Mouse (Mus musculus) spleen, adult 2 months (tissue): ENCODE measurements around the gene Diexf. TPM values are rescaled to one million over a fixed set of nuclear protein-coding genes. Genes with fewer than 3 reads are reported as not detected.

ENCODE experiments used
- DNase-seq, 2 experiments: peaks; one replicate each; pipeline versions ENCODE4 v3.0.0 to v3.0.0-alpha.2; 2012 to 2021; ENCODE audit warnings: low spot score in 2 of 2, low read depth in 1 of 2
- H3K27ac ChIP-seq: fragments of 200-500 bp; 2 replicates; pipeline ENCODE4 v1.5.1; 2012; ENCODE audit warnings: low read length, inconsistent platforms; ENCODE audit not compliant: insufficient read depth
- H3K27me3 ChIP-seq: fragments of 200-500 bp; 2 replicates; pipeline ENCODE4 v1.6.1; 2012; ENCODE audit warnings: mild to moderate bottlenecking, moderate library complexity, low read length, inconsistent platforms; ENCODE audit not compliant: control insufficient read depth, insufficient read depth
- H3K36me3 ChIP-seq: fragments of 200-500 bp; 2 replicates; pipeline ENCODE4 v1.6.1; 2012; ENCODE audit warnings: mild to moderate bottlenecking, low read length, inconsistent platforms; ENCODE audit not compliant: control insufficient read depth, insufficient read depth
- H3K4me1 ChIP-seq: fragments of 200-500 bp; 2 replicates; pipeline ENCODE4 v1.6.1; 2011; ENCODE audit warnings: inconsistent platforms; ENCODE audit not compliant: control insufficient read depth, insufficient read depth, insufficient read length
- H3K4me3 ChIP-seq: fragments of 200-500 bp; 2 replicates; pipeline ENCODE4 v1.5.1; 2011; ENCODE audit warnings: mild to moderate bottlenecking, inconsistent platforms; ENCODE audit not compliant: insufficient read depth, insufficient read length; ENCODE audit errors: extremely low read depth
- CTCF ChIP-seq: fragments of 200-500 bp; IDR thresholded peaks from 2 replicates; pipeline ENCODE4 v1.5.1; 2011; ENCODE audit warnings: mild to moderate bottlenecking, inconsistent platforms; ENCODE audit not compliant: insufficient read depth, insufficient read length, insufficient replicate concordance; ENCODE audit errors: extremely low read depth
- POLR2A ChIP-seq: fragments of 200-500 bp; IDR thresholded peaks from 2 replicates; pipeline ENCODE4 v1.6.1; 2011; ENCODE audit warnings: low read depth, low read length, inconsistent platforms
- WGBS: fragments of 180-500 bp; shearing (Covaris S2); methylation state at CpG from one replicate; pipeline ENCODE4 v1.1.7; 2018; 5-methylcytosine and 5-hydroxymethylcytosine counted together
- polyA plus RNA-seq: library from polyadenylated mRNA; depleted of rRNA; stranded (reverse); fragments of >200 nt; gene quantifications from 2 replicates; pipeline ENCODE4 v1.2.3, GENCODE M21; 2012

Gene Diexf
- polyA plus RNA-seq, 1 experiment: 17.1 TPM

- peak overlapping the region; percentile 24; the same call in 1 of the 2 replicates for H3K27ac ChIP-seq
- H3K4me3 ChIP-seq: peak overlapping the region; percentile 4; the same call in 1 of the 2 replicates
- H3K36me3 ChIP-seq: peaks cover 8% of the 10 kb centered on the region
- WGBS: 55% methylated on average over 11 of the region's 11 CpGs
- TF ChIP-seq POLR2A (no peak), CTCF (no peak)
- no peaks in the 10 kb centered on the region for H3K27me3 ChIP-seq
- DNase-seq: peak in 1 of 2 experiments; percentile 9
- H3K4me1 ChIP-seq: peaks cover 2% of the 10 kb centered on the region; the same call in 1 of the 2 replicates
These were observed 369 bp upstream of the Diexf start for GRCm38 (mm10) chr1:193130456-193130825.

DNA sequence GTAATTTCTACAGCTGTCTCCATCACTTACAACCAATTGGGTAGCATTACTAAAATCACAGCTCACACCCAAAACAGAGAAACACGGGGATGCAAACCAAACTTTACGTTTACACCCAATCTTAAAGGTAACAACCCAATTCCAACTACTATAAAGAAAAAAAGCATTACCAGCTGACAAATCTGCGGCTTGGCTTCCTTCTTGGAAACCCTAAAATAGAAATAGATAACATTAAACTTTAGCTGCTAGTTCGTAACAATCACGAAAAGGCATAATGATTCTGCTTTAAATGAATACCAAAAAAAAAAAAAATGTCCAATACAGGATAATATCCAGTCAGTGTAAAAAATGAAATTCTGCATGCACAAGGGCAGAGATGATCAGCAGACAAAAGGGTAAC, 751 bp downstream of the Diexf start:
- H3K4me1 ChIP-seq: peaks cover 2% of the 10 kb centered on the region; the same call in 1 of the 2 replicates
- TF ChIP-seq POLR2A: no peak
- no peak for TF ChIP-seq CTCF
- no peak for DNase-seq
- peak overlapping the region; percentile 70 for H3K4me3 ChIP-seq
- 8% methylated on average over 5 of the region's 5 CpGs for WGBS
- H3K36me3 ChIP-seq: peaks cover 12% of the 10 kb centered on the region
- H3K27ac ChIP-seq: no peak overlapping the region
- H3K27me3 ChIP-seq: no peaks in the 10 kb centered on the region

DNA sequence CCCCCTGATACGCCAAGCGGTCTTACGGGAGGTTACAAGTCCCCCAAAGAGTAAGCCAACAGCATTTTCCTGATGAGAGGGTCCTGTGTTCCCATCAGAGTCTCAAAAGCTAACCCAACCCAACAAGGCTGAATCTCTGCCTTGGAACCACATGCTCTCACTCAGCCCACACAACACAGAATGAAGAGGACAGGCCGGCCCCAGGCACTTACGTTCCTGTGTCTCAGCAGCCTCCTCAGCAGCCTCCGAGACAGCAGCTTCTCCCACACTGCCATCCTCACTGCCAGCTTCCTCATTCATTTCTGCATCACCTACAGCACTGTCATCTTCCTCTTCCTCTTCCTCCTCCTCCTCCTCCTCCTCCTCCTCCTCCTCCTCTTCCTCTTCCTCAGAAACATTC, 2.0 kb downstream of the Diexf start:
- Histone ChIP-seq H3K27me3 (no peaks in the 10 kb centered on the region), H3K4me3 (no peak overlapping the region), H3K4me1 (peaks cover 2% of the 10 kb centered on the region; the same call in 1 of the 2 replicates), H3K36me3 (peaks cover 19% of the 10 kb centered on the region), H3K27ac (no peak overlapping the region)
- no peak for DNase-seq
- no peak for TF ChIP-seq CTCF
- TF ChIP-seq POLR2A: no peak
- WGBS: 88% methylated on average over 6 of the region's 6 CpGs

- Histone ChIP-seq H3K4me1 (peaks cover 2% of the 10 kb centered on the region; the same call in 1 of the 2 replicates), H3K27me3 (no peaks in the 10 kb centered on the region), H3K4me3 (no peak overlapping the region), H3K27ac (no peak overlapping the region), H3K36me3 (peaks cover 36% of the 10 kb centered on the region)
- TF ChIP-seq POLR2A (no peak), CTCF (no peak)
- WGBS: 73% methylated on average over 4 of the region's 4 CpGs
- DNase-seq: no peak
These were observed 4.2 kb downstream of the Diexf start for GRCm38 (mm10) chr1:193125835-193126234.

DNA sequence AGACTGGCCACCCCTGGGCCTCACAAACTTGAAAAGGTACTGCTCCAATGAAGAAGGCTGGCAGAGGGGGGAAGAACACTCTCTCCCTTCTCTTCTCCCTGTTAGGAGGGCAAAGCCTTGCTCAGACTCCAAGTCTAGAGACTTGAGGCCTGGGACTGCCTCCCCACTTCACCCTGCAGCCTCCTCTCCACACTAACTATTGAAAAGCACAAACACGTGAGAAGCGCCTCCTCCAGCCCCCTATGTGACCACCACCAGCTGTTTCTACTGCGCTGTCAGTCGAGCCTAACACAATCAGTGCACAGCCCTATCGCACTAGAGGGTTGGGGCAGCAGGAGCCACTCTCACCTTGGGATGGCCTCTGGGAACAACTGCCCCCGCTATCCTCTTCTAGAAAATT, 6.8 kb downstream of the Diexf start:
- Histone ChIP-seq H3K27ac (no peak overlapping the region), H3K36me3 (peaks cover 54% of the 10 kb centered on the region), H3K27me3 (no peaks in the 10 kb centered on the region), H3K4me1 (no peaks in the 10 kb centered on the region; the same call in 1 of the 2 replicates), H3K4me3 (no peak overlapping the region)
- TF ChIP-seq CTCF: no peak
- no peak for TF ChIP-seq POLR2A
- WGBS: 87% methylated on average over 6 of the region's 6 CpGs
- DNase-seq: no peak

- TF ChIP-seq POLR2A (no peak), CTCF (no peak)
- Histone ChIP-seq H3K27me3 (no peaks in the 10 kb centered on the region), H3K27ac (no peak overlapping the region), H3K36me3 (peaks cover 56% of the 10 kb centered on the region), H3K4me1 (no peaks in the 10 kb centered on the region), H3K4me3 (no peak overlapping the region)
- 48% methylated on average over 7 of the region's 7 CpGs for whole genome bisulfite sequencing
- DNase-seq: no peak
These were observed 7.3 kb downstream of the Diexf start for GRCm38 (mm10) chr1:193122793-193123192.

- no peaks in the 10 kb centered on the region for H3K4me1 ChIP-seq
These were observed 18.0 kb downstream of the Diexf start for GRCm38 (mm10) chr1:193112093-193112492.

More at GRCm38 (mm10) chr1:193112093-193112492, 18.0 kb downstream of the Diexf start:
- Histone ChIP-seq H3K36me3 (peaks cover 48% of the 10 kb centered on the region), H3K27me3 (no peaks in the 10 kb centered on the region), H3K27ac (no peak overlapping the region), H3K4me3 (no peak overlapping the region)
- WGBS: 92% methylated on average over 9 of the region's 9 CpGs
- DNase-seq: no peak
- TF ChIP-seq POLR2A (no peak), CTCF (no peak)
